Mouse (Mus musculus) olfactory bulb, adult 2 months (tissue): ENCODE data around the gene Csdc2.
"Not testable (repeated sequence)": the region's sequence is repeated elsewhere in the genome, so short reads cannot be mapped to it uniquely, and the experiment has no call there.

Source experiments
- CTCF ChIP-seq: fragments of 200-500 bp; IDR thresholded peaks from 2 replicates; pipeline ENCODE4 v1.5.1; 2012; ENCODE audit warnings: low read depth, mild to moderate bottlenecking, low read length, moderate library complexity; ENCODE audit not compliant: insufficient read depth
- POLR2A ChIP-seq: fragments of 200-500 bp; IDR thresholded peaks from 2 replicates; pipeline ENCODE4 v1.6.1; 2012; ENCODE audit warnings: mild to moderate bottlenecking, low read depth, low read length, moderate library complexity; ENCODE audit not compliant: insufficient read depth

- TF ChIP-seq CTCF, POLR2A: not testable (repeated sequence)
Measured at GRCm38 (mm10) chr15:81970498-81970897, 33.9 kb downstream of the Csdc2 start.
